Mouse (Mus musculus) cerebellum, adult (tissue): ENCODE measurements around the gene Mip.
A peak's percentile ranks its signal among the peaks of the same experiment; 100 is the strongest.
"Not testable (repeated sequence)": the region's sequence is repeated elsewhere in the genome, so short reads cannot be mapped to it uniquely, and the experiment has no call there.

Source experiments
- ATAC-seq: cut with Nextera tagmentation; 2 replicates; pipeline ENCODE4 v1.9.2; 2017; ENCODE audit warnings: mild to moderate bottlenecking, moderate library complexity, mixed read lengths; ENCODE audit not compliant: insufficient number of reproducible peaks, low FRiP score, low TSS enrichment

The Mip gene

DNA sequence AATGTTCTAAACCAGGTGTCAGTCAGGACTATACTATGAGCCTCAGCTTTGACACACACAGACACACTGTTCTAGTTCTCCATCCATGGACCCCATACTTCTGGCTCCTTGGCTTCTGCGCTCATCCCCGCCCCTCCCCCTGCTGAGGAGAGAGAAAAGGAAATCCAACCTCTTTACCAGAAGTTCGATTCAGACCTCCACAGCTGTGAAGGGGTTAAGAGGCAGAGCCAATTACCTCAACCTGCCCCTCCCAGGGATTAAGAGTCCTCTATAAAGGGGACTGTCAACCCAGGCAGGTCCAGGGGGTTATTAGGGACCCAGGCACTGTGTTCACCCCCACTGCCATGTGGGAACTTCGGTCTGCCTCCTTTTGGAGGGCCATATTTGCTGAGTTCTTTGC is at the start of gene Mip:
Mip (plus strand) TSS at position 301 of the 400 bp plus-strand sequence.
- ATAC-seq: no peak

DNA sequence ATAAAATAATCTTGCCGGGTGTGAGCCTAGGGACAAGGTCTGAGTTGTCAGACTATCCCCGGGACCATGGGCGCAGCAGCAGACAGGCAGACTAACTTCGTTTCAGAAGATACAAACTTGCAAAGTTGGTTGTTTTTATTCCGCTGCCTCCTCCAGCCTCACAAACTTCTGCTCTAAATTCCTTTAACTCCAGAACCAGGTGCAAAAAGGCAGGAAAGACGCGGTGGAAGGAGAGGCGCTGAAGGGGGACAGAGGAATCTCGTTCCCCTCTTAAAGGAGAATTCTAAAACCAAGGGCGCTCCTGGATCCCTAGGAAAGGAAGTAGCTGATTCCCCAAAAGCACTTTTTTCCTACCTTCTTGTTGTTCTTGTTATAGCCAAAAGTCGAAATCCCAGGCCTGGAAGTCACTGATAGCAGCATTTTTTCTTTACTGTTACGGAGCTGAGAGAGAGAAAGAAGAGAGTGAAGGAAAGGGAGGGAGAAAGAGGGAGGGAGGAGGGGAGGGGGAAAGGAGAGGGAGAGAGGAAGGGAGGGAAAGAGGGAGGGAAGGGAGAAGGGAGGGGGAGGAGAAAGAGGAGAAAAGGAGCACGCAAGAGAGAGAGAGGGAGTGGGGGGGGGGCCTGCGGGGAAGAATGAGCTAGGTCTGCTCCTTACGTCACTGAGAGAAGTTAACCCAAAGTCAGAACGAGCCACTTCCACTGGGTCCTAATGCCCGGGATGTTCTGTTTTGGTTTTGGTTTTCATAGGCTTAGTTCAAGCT is 49.5 kb upstream of the Mip start:
- no peak; the same call in 1 of the 2 replicates for ATAC-seq

DNA sequence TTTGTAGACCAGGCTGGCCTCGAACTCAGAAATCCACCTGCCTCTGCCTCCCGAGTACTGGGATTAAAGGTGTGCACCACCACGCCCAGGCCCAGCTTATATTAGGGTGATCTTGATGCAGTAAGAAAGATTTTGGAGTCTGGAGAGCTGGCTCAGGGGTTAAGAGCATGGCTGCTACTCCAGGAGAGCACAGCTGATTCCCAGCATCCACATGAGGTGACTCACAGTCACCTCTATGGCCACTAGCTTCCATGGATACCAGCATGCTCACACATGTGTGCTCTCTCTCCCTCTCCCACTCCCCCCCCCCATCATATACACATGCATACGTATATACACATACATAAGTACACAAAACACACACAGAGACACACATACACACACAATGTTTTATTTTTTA is 48.3 kb upstream of the Mip start:
- no peak for ATAC-seq

DNA sequence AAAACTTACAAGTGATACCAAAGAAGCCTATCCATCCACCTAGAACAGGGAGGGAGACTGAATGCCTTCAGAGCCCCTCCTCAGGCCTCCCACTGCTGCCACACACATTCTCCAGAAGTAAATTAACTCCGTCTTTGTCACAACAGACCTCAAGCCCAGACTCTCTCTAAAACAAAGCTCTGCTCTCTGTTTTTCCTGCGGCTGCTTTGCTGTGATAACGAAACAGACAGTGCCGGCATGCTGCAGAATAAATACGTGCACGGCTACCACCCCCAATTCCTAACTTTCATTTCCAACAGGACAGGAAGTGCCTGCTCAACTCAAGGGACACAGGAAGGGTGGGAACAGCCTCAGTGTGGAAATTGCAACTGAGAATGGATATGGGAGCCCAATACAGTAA is 45.6 kb upstream of the Mip start, which contains the start of gene Rbms2:
Rbms2 (minus strand) TSS at position 309 of the 400 bp plus-strand sequence.
- no peak for ATAC-seq

DNA sequence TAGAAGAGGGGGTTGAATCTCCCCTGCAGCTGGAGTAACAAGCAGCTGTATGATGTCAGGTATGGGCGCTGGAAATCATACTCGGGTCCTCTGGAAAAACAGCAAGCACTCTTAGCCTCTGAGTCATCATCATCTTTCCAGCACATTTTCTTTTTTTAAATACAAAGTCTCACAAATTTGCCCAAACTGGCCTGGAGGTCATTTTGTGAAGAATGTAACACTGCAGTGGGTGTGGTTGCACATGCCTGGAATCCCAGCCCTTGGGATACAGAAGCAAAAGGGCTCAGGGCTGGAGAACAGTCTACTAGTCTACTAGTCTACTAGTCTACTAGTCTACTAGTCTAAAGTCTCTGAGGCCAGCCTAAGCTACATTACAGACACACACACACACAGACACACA is 41.3 kb upstream of the Mip start:
- ATAC-seq: no peak

DNA sequence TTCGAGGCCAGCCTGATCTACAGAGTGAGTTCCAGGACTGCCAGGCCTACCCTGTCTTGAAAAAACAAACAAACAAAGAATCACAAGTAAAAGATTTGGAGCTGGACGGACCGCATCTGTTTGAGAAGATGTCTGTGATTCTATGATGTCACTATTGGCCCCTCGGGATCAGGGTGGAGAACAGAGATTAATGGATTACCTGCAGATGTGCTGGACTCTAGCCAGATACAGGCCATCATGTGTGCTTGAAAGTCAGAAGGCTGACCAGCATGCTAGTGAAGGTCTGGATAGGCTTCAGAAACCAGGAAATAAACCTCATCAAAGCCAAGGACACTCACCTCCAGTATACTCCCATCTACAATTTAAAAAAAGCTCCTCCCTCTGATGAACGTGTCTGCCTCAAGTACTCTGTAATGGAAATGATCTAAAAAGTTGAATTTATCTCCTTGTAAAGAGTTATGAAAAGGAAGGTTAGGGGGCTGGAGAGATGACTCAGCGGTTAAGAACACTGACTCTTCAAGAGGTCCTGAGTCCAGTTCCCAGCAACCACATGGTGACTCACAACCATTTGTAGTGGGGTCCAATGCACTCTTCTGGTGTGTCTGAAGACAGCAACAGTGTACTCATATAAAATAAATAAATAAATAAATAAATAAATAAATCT is 40.2 kb upstream of the Mip start:
- no peak for ATAC-seq

DNA sequence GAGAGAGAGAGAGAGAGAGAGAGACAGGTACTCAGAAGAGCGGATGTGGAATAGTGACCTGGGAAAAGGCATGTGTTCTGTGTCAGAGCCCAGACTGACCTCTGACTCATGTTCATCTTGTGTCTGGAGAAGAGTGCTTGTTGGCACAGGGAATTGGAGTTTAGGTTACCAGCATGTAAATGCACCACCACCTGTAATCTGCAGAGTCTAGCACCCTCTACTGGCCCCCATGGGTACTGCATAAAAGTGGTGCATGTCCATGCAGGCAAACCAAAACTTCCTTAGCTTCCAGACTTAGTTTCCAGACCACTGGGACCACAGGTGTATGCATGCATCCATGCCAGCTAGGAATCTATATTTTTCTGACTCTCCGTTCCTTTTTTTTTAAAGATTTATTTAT is 39.7 kb upstream of the Mip start:
- ATAC-seq: no peak; the same call in 1 of the 2 replicates

DNA sequence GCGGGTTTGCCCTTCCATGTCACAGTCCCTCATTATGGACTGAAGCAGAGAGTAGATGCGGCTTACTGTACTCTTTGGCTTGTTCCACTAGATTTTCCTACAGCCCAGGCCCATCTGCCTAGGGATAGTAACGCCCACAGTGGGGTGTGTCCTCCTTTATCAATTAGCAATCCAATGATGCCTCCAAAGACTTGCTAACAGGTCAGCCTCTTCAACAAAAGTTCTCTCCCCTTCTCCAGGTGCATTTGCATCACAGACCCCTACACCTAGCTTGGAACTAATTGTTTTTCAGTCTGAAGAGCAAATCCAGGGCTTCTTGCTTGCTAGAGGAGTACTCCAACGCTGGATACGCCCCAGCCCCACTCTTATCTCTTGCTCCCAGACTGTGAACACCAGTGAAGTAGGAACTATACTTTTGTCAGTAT is 38.4 kb upstream of the Mip start:
- no peak for ATAC-seq

DNA sequence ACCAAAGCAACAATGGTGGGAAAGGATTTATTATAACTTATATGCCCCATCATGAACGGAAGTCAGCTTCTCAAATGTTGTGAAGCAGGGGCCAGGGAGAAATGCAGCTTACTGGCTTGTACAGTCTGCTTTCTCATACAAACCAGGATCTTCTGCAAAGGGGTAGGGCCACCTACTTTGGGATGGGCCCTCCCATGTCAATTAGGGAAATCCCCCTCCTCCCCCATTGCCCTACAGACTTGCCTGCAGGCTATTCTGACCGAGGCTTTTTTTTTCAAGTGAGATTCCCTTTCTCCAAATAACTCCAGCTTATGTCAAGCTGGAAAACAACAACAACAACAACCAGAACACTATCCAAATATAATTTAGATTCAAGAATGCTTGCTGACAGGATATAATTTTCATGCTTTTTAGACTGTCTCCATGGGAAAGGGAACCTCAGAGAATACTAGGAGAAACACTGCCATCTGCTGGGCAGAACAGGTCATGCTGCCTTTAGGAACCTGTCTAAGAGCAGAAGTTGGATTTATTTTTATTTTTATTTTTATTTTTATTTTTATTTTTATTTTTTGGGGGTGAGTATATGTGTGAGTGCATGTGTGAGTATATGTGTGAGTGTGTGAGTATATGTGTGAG is 37.3 kb upstream of the Mip start:
- ATAC-seq: no peak

DNA sequence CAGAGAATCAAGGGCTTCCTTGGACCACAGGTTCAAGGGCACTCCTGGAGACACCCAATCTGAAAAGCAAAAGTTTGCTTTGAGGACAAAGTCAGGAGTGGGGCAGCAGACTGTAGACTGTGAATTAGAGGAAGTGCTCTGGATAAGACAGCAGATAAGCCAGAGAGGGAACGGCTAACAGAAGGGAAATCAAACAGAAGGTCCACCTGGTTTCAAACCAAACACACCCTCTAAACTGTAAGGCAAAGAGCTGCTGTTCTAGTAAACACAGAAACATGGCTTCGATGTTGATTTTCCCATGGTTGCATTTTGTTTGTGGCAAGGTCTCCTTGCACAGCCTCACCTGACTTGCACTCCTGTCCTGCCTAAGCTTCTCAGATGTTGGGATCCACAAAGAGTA is 34.2 kb upstream of the Mip start:
- ATAC-seq: no peak

DNA sequence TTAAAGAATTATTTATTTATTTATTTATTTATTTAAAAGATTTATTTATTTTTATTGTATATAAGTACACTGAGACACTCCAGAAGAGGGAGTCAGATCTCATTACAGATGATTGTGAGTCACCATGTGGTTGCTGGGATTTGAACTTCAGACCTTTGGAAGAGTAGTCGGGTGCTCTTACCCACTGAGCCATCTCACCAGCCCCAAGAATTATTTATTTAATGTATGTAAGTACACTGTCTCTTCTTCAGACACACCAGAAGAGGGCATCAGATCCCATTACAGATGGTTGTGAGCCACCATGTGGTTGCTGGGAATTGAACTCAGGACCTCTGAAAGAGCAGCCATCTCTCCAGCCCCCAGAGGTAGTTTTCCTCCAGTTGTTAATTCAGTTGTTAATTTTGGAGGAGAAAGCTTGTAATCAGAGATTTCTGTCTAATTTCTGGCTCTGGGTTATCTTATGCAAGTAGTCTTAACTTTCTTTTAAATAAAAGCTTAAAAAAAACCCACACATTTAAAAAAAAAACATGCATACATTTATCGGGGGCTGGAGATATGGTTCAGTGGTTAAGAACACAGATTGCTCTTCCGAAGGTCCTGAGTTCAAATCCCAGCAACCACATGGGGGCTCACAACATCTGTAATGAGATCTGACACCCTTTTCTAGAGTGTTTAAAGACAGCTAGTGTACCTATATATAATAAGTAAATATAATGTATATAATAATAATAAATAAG is 33.4 kb upstream of the Mip start:
- ATAC-seq: not testable (repeated sequence)

DNA sequence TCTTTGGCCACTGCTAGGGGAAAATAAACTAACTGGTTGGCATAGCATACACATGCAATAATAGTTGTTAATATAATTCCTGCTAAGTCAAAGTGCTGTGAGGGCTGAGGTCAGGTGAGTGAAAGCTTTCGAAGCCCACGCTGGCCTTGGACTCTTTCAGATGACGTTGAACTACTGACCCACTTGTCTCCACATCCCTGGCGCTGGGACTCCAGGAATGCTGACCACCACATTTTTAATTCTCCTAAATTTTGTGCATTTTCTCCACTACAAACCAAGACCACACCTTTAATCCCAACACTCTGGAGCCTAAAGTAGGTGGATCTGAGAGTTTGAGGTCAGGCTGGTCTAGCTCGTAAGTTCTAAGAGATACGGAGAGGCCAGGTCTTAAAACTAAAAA is 32.5 kb upstream of the Mip start:
- no peak for ATAC-seq

DNA sequence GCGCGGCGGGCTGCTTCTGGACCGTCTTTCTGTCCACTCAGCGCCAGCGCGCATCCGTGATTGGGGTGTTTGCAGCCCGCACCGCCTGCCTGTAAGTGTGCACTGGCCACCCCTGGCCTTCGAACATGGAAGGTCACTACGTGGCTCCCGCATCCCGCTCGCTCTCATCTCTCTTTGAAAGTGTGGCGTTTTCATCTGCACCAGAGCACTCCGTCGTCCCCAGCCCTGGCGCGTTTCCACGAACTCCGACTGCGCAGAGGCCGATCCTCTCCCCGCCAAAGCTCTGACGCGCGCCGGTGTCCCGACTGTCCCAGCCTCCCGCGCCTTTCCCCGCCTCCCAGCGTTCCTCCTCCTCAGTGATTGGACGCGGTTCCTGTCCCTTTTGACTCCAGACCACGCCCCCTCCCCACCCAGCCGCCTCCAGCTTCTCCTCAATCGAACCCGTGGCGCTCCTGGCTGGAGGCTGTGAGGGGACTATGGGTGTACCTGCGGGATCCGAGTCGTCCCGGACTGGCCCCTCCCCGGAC is 31.6 kb upstream of the Mip start, which contains the start of gene Gls2:
Gls2 (plus strand) TSS at position 434 of the 527 bp plus-strand sequence.
- peak; percentile 95 for ATAC-seq

DNA sequence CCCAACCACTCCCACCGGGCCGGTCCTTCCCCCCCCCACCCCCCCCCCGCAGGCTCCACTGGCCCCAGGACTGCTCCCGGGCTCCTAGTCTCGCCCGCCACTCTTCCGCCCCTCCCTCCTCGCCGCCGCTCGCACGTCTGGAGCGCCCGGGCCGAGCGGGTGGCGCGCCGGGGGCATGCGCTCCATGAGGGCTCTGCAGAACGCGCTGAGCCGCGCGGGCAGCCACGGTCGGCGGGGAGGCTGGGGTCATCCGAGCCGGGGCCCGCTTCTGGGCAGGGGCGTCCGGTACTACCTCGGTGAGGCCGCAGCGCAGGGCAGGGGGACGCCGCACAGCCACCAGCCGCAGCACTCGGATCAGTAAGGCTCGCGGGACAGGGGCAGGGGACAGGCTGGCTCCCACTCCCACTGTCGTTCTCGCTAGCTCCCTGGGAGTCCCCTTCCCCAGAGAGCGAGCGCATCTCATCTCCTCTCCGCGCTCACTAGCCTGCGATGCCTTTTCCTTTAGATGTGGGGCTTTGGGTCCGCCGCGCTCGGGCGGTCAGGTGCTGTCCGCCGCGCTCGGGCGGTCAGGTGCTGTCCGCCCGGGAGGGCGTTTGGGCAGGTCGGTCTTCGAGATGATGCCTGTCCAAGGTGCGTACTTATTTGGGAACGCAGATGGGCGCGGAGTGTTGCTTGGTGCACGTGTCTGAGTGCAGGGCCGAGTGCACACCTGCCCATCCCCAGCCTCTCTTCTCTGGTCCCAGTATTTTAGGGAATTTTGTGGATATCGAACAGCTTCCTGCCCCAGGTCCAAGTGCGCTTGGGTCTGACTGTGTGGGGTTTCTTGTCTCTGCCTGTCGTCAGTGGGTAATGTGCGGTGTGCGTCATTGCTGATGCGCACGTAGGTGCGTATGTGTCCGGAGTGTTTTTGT is 30.8 kb upstream of the Mip start:
- ATAC-seq: peak; percentile 62

DNA sequence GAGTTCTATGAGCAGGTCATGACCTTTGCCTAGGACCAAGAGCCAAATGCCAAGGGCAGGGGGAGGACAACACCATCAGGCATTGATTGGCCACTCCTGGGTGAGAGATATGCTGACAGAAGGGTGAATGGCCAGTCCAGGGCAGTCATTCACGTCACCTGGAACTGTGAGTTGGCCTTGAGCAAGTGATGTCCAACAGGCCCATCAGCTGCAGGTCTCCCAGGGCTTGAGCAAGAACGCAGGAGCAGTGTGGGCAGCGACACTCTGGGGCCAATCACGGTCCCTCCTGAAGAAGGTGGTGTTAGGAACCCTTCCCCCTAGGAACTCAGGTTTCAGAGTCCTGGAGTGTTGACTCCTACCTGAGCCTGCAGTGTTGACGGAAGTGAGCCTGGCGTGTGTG is 23.8 kb upstream of the Mip start:
- no peak for ATAC-seq

DNA sequence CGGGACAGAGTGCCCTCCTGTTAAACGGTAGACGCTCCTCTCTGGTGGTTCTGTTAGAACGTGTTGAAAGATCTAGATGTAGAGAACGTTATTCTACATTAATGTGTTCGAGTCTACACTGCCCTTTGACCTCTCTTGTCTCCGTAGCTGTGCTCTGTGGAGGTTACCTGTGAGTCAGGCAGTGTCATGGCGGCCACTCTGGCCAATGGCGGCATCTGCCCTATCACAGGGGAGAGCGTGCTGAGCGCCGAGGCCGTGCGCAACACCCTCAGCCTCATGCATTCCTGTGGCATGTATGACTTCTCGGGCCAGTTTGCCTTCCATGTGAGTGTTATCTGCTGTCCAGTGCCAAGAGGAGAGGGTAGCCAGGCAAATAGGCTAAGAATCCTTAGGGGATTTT is 20.7 kb upstream of the Mip start:
- no peak for ATAC-seq

DNA sequence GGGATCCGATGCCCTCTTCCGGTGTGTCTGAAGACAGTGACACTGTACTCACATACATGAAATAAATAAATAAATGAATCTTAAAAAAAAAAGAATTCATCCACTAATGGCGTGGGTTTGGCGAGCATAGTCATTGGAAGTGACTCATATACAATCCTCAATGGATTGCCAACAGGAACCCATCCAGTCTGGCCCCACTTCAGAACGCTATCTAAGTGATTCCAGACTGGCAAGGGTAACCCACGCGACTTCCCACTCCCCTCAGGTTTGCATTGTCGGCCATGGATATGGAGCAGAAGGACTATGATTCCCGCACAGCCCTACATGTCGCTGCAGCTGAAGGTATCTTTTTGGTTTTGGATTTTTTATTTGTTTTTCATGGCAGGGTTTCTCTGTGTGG is 17.3 kb upstream of the Mip start:
- ATAC-seq: no peak

DNA sequence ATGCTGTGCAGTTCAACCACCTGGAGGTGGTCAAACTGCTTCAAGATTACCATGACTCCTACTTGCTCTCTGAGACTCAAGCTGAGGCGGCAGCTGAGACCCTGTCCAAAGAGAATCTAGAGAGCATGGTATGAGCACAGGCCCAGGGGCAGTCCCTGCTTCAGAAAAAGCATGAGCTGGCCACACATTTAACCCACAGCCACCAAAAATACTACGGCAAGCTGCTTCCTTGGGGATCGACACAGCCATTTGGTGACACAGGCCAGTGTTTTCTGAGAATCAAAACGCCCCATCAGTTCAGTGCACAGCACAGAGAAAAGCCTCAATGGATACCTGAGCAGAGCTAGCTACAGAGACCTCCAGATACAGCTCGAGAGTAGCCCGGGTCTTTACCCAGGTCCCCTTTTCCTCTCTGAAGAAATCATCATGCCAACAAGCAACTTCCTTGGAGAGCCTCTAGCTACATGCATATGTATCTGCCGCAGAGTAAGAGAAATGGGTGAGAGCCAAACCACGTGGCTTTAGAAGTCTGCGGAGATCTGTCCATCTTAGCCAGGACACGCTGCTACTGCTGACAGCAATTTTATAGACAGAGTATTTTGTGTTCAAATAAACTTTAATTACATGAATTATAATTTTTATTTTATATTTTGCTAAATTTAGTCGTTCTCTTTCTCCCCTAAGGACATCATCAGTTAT is 16.2 kb upstream of the Mip start:
- no peak for ATAC-seq

DNA sequence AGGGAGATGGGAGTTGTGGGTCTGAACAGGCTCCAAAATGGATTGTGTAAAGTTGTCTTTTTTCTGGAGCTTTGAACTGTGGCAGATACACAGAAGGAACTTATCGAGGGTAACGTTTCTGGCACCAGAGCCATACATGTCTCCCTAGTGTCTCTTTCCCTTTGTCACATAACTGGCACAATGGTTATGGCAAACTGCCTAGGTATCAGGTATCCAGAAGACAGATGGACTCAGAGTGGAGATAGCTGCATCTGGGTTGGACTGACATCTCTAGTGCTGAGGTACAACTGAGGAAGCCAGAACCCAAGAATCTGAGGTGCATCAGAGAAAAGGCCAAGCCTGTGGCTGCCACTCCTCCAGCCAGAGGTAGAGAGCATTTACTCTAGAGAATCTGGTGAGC is 15.5 kb upstream of the Mip start:
- ATAC-seq: no peak
